Mouse (Mus musculus) spleen, postnatal 10 days (tissue): ENCODE results near the gene Cldn15.
A peak's percentile ranks its signal among the peaks of the same experiment; 100 is the strongest.
"Not testable (repeated sequence)": the region's sequence is repeated elsewhere in the genome, so short reads cannot be mapped to it uniquely, and the experiment has no call there.

Experiments
- DNase-seq, 2 experiments: peaks; one replicate each; pipeline ENCODE4 v3.0.0; 2021 to 2022; ENCODE audit warnings: low spot score in 2 of 2

Cldn15 gene

DNA sequence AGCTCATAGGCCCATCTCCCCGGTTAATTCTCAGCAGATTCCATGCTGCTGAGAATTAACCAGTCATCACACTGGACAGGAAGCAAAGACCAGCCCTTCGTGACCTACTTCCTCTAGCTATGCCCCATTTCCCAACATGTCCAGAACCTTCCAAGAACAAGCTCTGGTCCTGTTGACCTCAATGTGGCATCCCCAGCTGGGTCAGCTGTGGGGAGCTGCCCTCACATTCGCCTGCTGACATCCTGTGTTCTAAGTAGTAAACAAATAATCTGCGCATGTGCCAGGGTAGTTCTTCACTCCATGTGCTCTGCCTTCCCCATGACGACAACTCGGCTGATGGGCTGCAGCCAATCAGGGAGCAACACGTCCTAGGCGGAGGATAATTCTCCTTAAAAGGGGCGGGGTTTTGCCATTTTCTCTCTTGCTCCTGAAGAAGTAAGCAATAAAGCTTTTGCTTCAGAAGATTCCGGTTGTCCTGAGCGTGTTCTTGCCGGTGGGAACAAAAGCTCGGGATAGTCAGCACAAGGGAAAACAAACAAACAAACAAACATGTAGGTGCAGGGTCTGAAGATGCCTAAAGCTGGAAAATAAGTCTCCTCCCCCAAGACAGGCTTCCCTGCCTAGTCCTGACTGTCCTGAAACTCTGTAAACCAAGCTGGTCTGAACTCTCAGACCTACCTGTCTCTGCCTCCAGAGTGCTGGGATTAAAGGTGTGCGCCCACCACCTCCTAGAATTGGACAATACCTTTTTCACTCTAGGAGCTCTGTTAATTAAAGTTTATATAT, 16.7 kb upstream of the Cldn15 start:
- DNase-seq: not testable (repeated sequence)

DNA sequence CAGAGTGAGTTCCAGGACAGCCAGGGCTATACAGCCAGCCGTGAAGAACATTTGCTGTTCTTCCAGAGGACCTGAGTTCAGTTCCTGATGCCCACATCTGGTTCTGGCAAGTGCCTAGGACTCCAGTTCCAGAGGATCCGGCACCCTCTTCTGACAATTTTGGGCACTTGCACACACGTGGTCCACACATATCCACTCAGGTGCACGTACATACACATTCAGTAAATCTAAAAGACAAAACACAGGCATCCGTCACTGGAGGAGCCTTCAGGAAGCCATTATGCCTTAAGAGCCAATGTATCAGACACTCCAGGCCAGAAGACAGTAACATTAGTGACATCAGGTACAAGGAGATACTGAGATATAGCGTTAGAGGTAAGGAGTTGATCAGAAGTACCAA, 15.9 kb upstream of the Cldn15 start:
- no peak for DNase-seq

DNA sequence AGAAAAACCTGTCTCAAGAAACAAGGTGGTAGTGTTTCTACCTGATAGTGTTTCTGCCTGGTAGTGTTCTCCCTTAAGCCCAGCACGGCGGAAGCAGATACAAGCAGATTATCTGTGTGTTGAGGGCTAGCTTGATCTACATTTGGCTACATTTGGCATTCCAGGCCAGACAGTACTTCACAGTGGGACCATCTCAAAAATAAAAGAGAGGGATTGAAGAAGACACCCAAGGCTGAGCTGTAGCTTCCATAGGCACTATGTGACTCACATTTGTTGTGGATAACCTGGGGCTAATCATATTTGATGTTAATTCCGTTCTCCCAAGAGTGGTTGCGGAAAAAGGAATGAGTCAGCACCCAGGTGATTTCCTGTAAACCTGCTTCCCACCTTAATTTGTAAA, 14.3 kb upstream of the Cldn15 start:
- no peak for DNase-seq

DNA sequence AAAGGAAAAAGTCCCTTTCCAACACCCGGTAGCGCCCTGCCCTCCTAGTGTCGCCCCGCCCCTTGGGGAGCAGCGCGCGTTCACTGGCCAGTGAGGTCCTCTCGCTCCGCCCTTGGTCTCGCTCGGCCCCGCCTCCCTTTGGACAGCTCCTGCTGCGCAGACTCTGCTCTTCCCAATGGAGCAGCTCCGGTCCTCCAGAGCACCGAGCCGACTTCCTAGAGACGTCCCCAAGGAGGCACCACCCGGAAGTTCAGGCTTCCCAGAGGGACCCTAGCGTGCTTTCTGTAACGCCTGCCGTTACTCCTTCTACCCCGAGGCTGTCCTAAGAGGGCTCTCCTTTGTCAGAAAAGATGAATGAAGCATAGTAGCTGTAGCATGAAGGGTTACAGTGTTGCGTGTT, 13.4 kb upstream of the Cldn15 start, which contains the start of gene Fis1:
TSS of gene Fis1 (plus strand) at position 261 of the 400 bp plus-strand sequence.
- peak; percentile 73 to 90 for DNase-seq

DNA sequence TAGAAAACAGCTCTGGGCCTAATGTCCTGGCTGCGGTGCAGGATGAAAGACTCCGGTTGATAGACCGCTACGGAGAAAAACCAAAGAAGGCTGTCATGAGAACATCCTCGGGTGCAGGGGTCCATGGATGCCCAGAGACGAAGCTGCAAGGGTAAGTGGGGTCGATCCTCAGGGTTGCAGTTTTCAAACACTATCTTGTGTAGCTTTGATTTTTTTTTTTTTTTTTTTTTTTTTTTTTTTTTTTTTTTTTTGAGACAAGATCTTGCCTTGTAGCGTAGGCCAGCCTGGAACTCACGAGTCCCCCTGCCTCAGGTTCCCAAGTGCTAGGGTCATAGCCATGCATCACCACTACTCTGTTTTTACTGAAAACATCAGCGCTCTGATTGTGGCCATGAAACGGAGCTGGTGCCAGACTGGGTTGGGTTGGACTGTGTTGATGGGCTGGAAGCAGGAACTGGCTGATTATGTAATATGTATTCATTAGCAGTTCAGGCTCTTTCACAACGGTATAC, 12.9 kb upstream of the Cldn15 start:
- peak in 1 of 2 experiments; percentile 17 for DNase-seq

DNA sequence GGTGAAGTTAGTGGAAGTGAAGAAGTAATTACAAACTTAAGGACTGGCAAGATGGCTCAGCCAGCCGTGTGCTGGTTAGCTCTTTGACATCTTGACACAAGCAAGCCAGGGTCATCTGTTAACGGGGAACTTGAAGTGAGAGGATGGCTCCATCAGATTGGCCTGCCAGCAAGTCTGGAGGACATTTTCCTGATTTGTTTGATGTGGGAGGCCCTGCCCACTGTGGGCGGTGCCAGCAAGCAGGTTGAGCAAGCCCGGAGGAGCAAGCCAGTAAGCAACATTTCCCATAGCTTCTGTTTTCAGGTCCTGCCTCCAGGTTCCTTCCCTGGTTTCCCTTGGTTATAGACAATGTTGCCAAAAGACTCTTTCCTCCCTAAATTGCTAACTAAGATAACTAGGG, 10.8 kb upstream of the Cldn15 start:
- no peak for DNase-seq

DNA sequence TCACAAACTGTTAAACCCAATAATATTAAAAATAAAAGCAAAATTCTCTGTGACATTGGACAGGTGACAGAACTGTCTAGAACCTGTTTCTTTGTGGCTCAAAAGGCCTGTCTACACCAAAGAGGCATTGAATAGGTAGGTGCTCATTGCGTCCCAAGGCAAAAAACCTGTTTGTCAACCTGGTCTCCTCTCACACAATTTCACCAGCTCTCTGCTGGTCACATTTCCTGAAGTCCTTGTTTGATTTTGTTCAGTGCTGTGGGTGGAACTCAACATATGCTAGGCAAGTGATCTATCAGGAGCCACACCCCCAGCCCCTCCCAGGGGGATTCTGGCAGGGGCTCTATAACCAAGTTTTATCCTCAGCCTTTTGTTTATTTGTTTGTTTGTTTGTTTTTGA, 9.2 kb upstream of the Cldn15 start:
- DNase-seq: no peak

DNA sequence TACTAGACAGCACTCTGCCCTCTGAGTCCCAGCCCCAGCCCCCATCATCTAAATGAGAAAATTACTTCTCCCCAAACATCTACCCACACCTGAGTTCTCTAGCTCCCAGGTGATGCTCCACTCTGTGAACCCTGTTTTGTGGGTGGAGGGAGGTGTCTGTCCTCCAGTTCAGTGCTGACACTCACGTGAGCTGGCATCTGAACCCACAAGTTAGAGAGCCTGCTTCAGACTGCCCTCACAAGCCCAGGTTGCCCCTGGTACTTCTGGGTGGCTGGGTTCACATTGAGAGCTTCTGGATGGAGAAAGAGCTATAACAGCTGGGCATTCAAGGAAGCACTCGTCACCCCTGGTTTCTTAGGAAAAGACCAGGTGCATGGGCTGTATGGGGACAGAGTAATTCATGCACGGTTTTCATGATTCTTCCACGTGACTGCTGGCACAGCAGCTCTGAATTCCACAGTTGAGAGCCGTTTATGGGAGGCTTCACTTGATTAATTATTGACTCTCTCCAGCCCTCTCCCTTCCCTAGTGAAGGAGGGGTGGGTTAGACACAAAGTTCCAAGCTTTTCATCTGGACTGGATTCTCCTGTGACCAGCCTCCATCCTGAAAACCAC, 7.3 kb upstream of the Cldn15 start:
- DNase-seq: no peak

DNA sequence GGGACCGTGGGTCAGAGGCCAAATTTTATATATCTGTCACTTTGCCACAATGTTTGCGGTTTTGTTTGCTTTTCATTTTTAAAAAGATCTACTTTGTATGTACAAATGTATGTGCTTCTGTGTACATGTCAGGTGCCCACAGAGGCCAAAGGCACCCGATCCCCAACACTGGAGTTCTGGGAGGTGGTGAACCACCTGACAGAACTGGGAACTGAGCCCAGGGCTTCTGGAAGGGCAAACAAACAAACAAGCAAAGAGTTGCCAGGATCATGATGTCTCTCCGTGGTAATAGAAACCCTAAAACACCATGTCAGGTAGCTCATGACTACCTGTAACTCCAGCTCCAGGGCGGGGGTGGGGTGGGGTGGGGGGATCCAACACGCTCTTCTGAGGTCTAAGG, 6.4 kb upstream of the Cldn15 start:
- DNase-seq: no peak

DNA sequence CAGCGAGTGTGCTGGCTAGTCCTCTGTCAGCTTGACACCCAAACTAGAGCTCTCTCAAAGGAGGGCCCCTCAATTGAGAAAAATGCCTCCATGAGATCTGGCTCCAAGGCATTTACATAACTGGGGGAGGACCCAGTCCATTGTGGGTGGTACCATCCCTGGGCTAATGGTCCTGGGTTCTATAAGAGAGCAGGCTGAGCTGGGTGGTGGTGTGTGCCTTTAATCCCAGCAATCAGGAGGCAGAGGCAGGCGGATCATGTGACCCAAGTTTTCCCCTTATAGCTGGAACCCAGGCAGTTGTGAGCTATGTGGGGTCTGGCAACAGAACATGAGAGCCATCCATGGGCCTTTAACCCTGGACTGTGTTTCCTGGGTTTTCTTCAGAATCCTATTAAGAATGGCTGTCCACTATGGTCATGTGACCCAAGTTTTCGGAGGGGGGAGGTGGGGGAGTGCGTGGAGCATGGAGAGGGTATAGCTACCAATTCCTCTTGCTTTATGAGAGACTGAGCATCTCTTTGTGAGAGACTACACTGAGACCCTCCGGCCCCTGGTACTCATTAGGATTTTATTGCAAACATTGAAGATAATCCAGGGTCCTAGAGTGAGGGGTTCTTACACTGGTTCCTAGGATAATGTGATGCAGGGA, 5.0 kb upstream of the Cldn15 start:
- no peak for DNase-seq

DNA sequence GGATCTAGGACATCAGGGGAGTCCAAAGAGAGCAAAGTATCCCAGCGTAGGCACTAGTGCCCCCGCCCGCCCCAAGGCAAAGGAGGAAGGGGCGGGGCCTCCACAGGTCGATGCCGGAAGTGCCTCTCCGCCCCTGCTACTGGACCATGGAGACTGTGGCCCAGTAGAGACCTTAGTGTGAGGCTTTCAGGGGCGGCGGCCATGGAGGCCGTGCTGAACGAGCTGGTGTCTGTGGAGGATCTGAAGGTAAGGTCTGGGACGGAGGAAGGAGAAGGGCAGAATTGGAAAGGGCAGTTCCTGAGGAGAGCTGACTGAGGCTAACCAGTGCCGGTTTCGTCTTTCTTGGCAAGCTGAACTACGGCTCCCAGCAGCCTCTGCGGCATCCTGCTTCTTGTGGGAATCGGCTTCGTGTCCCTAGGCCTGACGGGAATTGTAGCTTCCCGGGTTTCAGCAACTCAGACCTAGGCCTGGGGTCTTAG, 4.4 kb upstream of the Cldn15 start:
- peak; percentile 93 to 94 for DNase-seq

DNA sequence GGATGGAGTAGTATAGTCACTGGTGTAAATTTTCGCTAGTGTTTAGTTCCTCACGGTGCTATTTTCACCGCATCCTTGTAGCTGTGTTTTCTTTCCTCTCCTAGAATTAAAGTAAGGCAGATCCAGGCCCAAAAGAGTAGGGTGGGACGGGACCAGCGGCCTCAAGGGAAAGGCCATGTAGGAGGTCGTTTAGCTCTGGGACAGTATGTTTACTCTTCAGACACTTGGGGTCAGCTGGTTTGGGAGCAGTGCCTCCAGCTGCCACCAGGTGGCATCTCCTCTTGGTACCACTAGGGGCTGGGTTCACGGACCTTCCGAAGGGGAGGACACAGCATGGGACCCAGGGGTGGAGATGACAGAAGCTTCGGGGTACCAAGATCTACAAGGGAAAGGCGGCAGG, 3.9 kb upstream of the Cldn15 start:
- peak; percentile 87 to 91 for DNase-seq

DNA sequence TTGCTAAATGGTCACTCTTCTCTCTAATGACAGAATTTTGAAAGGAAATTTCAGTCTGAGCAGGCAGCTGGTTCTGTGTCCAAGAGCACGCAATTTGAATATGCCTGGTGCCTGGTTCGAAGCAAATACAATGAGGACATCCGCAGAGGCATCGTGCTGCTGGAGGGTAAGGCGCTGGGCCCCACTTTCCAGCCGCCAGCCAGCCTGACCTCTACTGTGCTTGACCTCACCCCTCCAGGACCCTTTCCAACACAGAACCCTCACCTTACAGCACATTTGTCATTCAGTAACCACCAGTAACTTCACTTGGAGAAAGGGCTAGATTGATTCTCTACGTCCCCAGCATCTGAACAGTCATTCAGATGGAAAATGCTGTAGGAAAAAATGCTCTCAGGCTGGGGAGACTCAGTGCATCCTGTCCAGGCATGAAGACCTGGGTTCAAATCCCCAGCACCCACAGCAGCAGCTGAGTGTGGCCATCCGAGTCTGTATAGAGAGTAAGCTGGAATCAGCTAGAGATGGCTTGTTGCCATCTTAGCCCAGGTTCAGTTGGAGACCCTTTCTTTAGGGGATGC, 3.4 kb upstream of the Cldn15 start:
- no peak for DNase-seq

DNA sequence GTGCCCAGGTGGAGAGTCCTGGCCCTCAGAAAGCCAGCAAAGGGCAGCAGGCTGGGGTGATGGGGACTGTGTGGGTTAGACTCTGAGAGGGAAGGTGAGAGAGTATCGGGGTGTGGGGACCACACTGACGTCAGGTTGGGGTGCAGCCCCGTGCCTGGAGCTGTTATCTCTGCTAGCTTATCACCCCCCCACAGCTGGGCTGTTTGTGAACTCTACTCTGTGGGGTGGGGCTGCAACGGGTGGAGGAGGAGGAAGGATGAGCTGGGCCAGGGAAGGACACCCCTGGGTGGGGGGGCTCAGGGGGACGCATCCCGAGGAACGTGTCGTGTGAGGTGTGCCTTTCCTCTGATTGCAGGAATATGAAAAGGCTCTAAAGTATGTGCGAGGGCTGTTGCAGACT, 1.2 kb upstream of the Cldn15 start:
- peak; percentile 64 to 69 for DNase-seq

DNA sequence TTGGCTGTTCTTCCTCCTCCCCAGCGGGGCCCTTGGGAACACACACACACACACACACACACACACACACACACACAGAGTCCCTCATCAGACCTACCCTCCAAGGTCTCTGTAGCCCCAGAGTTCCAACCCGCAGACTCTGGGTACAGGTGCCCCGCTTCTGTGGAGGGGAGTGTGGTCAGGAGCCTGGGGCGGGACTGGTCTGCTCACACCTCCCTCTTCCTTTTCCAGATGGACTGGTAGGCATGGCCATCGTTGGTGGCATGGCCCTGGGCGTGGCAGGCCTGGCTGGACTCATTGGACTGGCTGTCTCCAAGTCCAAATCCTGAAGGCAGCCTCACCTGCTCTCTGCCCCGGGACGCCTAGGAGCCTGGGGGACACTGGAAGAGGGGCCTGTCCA, 730 bp upstream of the Cldn15 start:
- DNase-seq: peak in 1 of 2 experiments; percentile 37

DNA sequence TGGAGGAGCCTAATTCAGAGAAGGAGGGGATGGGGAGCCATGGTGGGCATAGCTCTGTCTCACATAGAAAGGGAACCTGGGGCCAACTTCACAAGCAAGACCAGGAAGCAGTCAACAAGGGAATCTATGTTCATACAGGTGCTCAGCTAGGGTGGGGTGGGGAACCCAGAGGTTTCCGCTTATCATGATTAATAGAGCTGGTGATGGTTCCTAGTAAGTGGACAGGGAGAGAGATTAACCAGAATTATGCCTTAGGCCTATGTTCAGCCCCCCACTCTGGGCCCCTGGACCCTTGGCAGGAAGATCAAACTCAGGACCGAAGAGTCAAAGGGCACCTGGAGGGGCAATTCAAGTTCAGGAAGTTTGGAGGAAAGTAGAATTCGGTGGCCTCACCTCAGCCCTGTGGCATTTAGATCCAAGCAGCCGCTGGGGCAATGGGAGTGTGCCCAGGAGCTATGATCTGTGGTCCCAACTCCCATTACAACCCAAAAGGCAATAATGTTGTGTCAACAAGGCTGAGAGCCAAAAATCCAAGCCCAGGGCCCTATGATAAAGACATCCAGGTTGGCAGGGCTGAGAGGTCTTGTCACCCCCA, 542 bp downstream of the Cldn15 start:
- DNase-seq: no peak

DNA sequence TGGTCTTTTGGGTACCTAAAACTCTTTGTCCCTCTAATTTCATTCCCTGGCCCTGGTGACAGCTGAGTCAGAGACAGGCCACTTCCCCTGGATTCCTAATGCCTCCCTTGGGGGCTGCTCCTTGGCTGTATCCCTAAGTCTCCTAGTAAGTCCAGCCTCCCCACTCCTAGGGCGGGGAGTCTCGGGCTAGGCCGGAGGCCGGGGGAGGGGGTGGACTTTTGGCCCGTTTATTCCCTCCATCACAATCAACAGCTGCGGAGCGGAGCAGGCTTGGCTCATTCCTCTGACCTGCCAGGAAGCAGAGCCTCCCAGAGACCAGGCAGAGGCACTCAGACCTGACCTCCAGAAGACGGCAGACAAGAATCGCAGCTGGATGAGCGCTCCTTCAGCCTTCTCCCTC, 1.2 kb downstream of the Cldn15 start:
- peak in 1 of 2 experiments; percentile 29 for DNase-seq

DNA sequence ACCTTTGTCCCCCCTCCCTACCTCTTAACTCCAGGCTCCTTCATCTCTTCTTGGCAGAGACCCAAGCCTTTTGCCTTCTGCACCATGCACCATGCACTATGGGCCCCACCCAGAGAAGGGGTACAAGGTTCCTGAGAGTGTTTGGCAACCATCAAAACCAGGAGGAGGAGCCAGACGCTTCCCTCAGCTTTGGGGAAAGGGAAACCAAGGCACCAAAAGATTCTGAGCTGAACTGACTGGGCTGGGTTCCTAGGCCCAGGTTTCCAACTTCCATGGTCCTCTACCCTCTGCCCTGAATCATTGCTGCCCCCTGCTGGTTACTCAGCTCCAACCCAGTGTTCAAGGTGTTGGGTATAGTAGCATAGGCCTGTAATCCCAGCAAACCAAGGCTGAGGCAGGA, 4.3 kb downstream of the Cldn15 start:
- peak; percentile 72 to 87 for DNase-seq

DNA sequence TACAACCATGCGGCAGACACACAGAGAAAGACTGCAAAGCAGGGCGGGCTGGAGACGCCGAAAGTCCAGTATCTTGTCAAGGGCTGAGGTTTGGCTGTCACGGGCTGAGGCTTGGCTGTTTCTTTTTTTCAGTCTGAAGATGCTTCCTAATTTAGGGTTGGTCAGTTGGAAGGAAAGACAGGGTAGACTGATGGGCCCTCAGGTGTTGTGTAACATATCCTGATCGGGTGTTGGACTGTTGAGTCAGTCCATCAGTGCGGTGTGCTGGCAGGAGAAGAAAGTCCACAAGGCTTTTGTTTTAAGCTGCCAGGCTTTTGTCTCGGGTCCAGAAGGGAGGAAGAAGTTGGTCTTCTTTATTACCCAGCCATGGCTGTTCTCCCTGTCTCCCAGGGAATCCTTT, 7.3 kb downstream of the Cldn15 start:
- DNase-seq: no peak

DNA sequence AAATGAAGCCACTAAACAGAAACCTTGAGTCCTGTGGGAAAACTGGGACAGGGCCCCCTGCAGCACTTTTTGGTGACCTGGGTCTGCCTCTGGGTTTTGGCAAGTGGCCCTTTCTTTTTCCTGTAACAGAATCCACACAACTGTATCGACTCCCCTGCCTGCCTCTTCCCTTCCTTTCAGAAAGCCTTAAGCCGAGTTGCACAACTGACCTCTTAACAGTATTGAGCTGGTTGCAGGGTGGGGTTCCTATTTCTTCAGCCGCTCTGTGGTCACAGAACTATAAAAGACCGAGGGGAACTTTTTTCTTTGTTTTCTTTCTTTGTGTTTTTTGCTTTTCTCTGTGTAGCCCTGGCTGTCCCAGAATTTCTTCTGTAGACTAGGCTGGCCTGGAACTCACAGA, 11.4 kb downstream of the Cldn15 start:
- DNase-seq: no peak

DNA sequence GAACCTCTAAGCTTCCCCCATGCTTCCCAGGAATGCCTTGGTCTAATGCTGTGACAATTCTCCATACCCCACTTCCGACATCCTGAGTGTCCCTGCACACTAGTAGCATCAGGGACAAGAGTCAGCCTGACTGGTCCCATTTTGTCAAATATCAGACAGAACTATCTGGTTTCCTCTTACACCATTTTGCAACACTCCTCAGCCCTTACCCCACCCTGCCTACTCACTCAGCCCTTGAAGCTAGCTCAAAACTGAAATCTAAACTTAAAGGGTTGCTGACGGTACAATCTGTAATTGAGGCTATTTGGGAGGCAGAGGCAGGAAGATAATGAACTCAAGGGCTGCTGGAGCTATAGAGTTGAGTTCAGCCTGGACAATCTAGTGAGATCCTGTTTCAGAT, 13.3 kb downstream of the Cldn15 start:
- no peak for DNase-seq

DNA sequence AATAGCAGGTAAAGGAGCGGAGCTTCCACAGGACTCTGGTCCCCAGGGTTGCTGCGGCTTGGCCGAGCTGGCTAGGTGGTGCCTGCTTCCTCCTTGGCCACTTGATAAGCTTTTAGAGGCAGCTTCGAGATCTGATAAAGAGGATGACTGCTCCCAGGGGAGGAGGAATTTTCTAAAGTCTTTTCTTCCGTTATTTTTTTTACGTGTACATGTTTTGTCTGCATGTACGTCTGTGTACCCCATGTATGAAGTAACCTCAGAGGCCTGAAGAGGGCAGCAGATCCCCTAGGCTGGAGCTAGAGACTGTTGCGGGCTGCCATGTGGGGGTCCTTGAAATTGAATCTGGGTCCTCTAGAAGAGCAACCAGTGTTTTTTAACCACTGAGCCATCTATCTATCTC, 14.6 kb downstream of the Cldn15 start:
- DNase-seq: no peak
